Mouse (Mus musculus) heart, postnatal 0 days (tissue): ENCODE measurements at regions not wholly inside any gene's neighbourhood (a gene's known extent, or its start where the extent isn't known, plus 50 kb on each side); places are given as distances from the start of the nearest gene placed in this dataset.

Experiments
- ATAC-seq: fragments of 200-750 bp; cut with Nextera tagmentation; 2 replicates; pipeline ENCODE4 v1.8.0; 2017; ENCODE audit warnings: low read depth, moderate number of reproducible peaks, moderate library complexity; ENCODE audit not compliant: insufficient read depth
- DNase-seq: peaks from one replicate; pipeline ENCODE4 v3.0.0-alpha.2; 2016; ENCODE audit warnings: low spot score
- H3K27ac ChIP-seq: fragments of 300-500 bp; sonication (generic); 2 replicates; pipeline ENCODE4 v1.5.1; 2014; ENCODE audit warnings: low read depth, mild to moderate bottlenecking
- H3K27me3 ChIP-seq: fragments of 300-500 bp; sonication (generic); 2 replicates; pipeline ENCODE4 v1.6.1; 2014; ENCODE audit warnings: low read length, mixed read lengths; ENCODE audit not compliant: control insufficient read depth, insufficient read depth
- H3K36me3 ChIP-seq: fragments of 300-500 bp; sonication (generic); replicated peaks from 2 replicates; pipeline ENCODE4 v1.6.1; 2014; ENCODE audit warnings: low read length, mixed read lengths; ENCODE audit not compliant: control insufficient read depth, insufficient read depth
- H3K4me1 ChIP-seq: fragments of 300-500 bp; sonication (generic); 2 replicates; pipeline ENCODE4 v1.6.1; 2014; ENCODE audit warnings: antibody characterized with exemption; ENCODE audit not compliant: control insufficient read depth, insufficient read depth
- H3K4me2 ChIP-seq: fragments of 300-500 bp; sonication (generic); 2 replicates; pipeline ENCODE4 v1.6.1; 2014; ENCODE audit warnings: low read depth, mild to moderate bottlenecking, low read length, moderate library complexity
- H3K4me3 ChIP-seq: fragments of 300-500 bp; sonication (generic); 2 replicates; pipeline ENCODE4 v1.5.1; 2014; ENCODE audit warnings: low read depth, low read length
- H3K9ac ChIP-seq: fragments of 300-500 bp; sonication (generic); replicated peaks from 2 replicates; pipeline ENCODE4 v1.6.1; 2014; ENCODE audit warnings: low read depth, low read length, mixed read lengths
- H3K9me3 ChIP-seq: fragments of 300-500 bp; sonication (generic); replicated peaks from 2 replicates; pipeline ENCODE4 v1.6.1; 2016; ENCODE audit warnings: low read length; ENCODE audit not compliant: control insufficient read depth
- CTCF ChIP-seq: IDR thresholded peaks from 2 replicates; pipeline ENCODE4 v1.5.1; 2016; ENCODE audit warnings: antibody characterized with exemption, control low read depth, low read depth
- EP300 ChIP-seq: IDR thresholded peaks from 2 replicates; pipeline ENCODE4 v1.6.1; 2016; ENCODE audit warnings: antibody characterized with exemption, low read depth
- WGBS: fragments of 180-500 bp; shearing (Covaris S2); extraction: QIAGEN DNeasy Blood & Tissue Kit; methylation state at CpG from one replicate; pipeline ENCODE4 v1.1.7; 2014; 5-methylcytosine and 5-hydroxymethylcytosine counted together

DNA sequence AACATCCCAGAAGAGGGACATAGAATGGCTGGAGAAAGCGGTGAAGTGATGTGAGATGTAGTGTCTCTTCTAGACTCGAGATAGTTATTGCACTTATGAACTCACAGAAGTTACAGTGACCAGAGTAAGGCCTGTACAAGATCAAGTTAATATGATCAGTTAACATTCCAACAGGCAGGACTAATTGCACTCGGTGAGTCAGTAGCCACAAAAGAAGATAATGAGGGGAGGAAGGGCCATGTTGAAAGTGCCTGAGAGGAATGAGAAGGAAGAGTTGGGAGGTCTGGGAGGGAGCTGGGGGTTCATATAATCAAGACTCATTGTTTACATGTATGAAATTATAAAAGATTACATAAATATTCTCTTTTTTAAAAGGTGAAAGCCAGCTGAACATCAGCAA lies 602.3 kb downstream of the Insc start:
- WGBS, result 67% methylated on average over 3 of the region's 3 CpGs
- Histone ChIP-seq H3K36me3 (no peaks in the 10 kb centered on the region), H3K4me2 (no peak overlapping the region), H3K4me1 (no peaks in the 10 kb centered on the region), H3K27ac (no peak overlapping the region), H3K9ac (no peak overlapping the region), H3K27me3 (no peaks in the 10 kb centered on the region), H3K4me3 (no peak overlapping the region), H3K9me3 (no peaks in the 10 kb centered on the region)
- no peak for DNase-seq
- ATAC-seq, result no peak
- TF ChIP-seq CTCF (no peak), EP300 (no peak)

DNA sequence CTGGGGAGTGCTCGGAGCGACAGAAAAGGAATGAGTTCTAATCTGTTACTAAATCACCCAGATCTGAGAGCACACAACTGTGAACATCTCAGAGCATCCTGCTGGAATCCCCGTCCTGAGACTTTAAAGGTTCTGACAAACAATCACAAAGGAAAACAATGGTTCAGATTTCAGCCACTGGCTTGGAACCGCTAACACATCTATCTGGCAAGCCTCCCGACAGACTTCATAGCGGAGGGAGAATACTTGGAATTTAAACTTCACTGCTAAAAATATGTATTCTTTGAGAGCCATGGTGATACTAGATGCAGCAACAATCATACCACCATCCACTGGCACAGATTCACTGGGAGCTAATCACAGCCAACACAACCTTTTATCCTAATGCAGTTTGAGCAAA lies 615.2 kb downstream of the Insc start:
- H3K27me3 ChIP-seq, result no peaks in the 10 kb centered on the region
- no peaks in the 10 kb centered on the region for H3K9me3 ChIP-seq
- ATAC-seq (no peak), DNase-seq (no peak)
- TF ChIP-seq EP300 (no peak), CTCF (no peak)
- no peak overlapping the region for H3K4me2 ChIP-seq
- H3K36me3 ChIP-seq, result no peaks in the 10 kb centered on the region
- peaks cover 11% of the 10 kb centered on the region for H3K4me1 ChIP-seq
- H3K4me3 ChIP-seq, result no peak overlapping the region
- H3K27ac ChIP-seq, result no peak overlapping the region
- 40% methylated on average over 6 of the region's 6 CpGs for WGBS
- H3K9ac ChIP-seq, result no peak overlapping the region

DNA sequence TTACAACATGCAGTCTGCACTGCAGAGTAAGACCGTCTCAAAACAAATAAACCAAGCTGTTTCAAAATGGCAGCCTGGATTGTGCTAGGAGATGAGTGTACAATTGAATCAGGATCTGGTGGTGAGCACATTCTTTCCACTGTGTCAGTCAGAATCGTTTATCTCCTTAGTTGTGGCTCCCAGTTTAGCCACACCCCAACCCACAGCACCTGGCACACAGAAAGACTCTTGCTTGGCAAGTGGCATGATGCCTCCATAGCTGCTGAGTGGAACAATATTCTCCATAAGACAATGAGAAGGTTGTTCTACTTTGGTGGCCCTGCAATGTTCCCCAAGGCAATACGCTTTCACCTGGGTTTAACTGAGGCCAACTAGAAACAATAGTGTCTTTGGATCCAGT lies 616.6 kb downstream of the Insc start:
- WGBS, result 79% methylated on average over 3 of the region's 3 CpGs
- Histone ChIP-seq H3K27ac (no peak overlapping the region), H3K4me2 (no peak overlapping the region), H3K4me1 (peaks cover 11% of the 10 kb centered on the region), H3K36me3 (no peaks in the 10 kb centered on the region), H3K27me3 (no peaks in the 10 kb centered on the region), H3K4me3 (no peak overlapping the region), H3K9ac (no peak overlapping the region), H3K9me3 (no peaks in the 10 kb centered on the region)
- DNase-seq, result no peak
- ATAC-seq, result no peak
- TF ChIP-seq CTCF, result no peak
- TF ChIP-seq EP300, result no peak

DNA sequence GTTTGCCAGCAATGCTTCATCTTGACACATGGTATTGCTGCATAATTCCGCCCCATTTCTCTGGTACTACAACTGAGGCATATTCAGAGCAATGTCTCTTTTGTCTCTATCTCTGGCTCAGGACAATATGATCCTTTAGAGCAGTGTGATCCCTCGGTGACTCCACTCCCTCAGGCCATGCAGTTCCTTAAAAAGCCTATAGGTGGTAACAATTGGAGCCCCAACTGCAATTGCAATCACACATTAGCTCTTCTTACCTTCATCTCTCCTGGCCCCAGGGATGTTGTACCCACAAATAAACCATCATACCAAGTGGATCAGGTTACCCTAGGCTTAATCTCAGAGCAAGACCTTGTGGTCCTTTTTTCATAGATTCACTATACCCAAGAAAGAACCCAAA lies 618.6 kb downstream of the Insc start:
- no peak for TF ChIP-seq EP300
- TF ChIP-seq CTCF, result no peak
- Histone ChIP-seq H3K9ac (no peak overlapping the region), H3K4me1 (peaks cover 11% of the 10 kb centered on the region), H3K27me3 (no peaks in the 10 kb centered on the region), H3K9me3 (no peaks in the 10 kb centered on the region), H3K36me3 (no peaks in the 10 kb centered on the region), H3K27ac (no peak overlapping the region), H3K4me3 (no peak overlapping the region), H3K4me2 (no peak overlapping the region)
- DNase-seq, result no peak
- no peak for ATAC-seq
- WGBS, result 83% methylated on average over 2 of the region's 2 CpGs

DNA sequence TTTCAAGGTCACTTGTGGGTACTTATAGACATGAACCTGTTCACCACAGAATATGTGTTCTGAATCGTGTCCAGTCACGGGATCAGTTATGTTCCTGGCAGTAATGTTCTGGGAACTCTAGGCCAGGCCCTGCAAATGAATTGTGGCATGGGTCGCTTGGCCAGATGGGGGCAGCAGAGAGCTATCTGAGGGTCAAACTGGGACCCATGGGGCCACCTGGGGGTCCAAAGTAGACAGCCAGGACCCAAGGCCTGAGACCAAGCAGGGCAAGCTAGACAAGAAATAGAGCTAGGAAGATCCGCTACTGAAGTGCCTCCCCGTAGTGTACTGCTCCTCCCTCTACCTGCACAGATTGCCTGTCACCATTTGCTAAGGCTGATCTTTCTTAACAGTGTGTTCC lies 623.4 kb downstream of the Insc start:
- Histone ChIP-seq H3K27ac (no peak overlapping the region), H3K9ac (no peak overlapping the region), H3K4me1 (no peaks in the 10 kb centered on the region; the same call in 1 of the 2 replicates), H3K27me3 (no peaks in the 10 kb centered on the region), H3K36me3 (no peaks in the 10 kb centered on the region), H3K4me2 (no peak overlapping the region), H3K4me3 (no peak overlapping the region), H3K9me3 (no peaks in the 10 kb centered on the region)
- peak; percentile 30 for DNase-seq
- WGBS, result 48% methylated on average over 5 of the region's 5 CpGs
- peak; percentile 60; the same call in 1 of the 2 replicates for ATAC-seq
- TF ChIP-seq EP300, result no peak
- peak; percentile 85 for TF ChIP-seq CTCF

DNA sequence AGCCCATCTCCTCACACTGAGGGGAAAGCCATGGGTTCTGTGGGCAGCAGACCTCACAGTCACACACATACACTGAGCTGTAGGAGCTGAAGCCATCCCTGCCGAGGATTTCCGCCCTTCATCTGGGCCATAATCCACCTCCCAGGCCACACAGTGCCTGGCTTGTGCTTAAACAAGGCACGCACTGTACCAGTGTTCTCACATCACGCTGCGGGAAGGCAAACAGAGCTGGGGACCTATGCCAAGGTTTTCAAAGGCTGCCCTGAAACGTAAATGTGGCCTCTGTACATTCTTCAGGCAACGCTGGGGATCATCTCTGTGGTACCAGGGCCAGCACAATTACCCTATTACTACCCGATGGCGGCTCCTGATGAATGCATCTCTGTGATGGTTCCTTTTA lies 627.6 kb downstream of the Insc start:
- no peak for DNase-seq
- no peak for ATAC-seq
- Histone ChIP-seq H3K36me3 (no peaks in the 10 kb centered on the region), H3K27me3 (no peaks in the 10 kb centered on the region), H3K9ac (no peak overlapping the region), H3K4me2 (no peak overlapping the region), H3K4me1 (no peaks in the 10 kb centered on the region; the same call in 1 of the 2 replicates), H3K4me3 (no peak overlapping the region), H3K9me3 (no peaks in the 10 kb centered on the region), H3K27ac (no peak overlapping the region)
- TF ChIP-seq CTCF, result no peak
- no peak for TF ChIP-seq EP300
- 75% methylated on average over 9 of the region's 9 CpGs for WGBS
